Mouse (Mus musculus) olfactory bulb, adult 2 months (tissue): ENCODE data around the gene Zfp738.
"Not testable (repeated sequence)": the region's sequence is repeated elsewhere in the genome, so short reads cannot be mapped to it uniquely, and the experiment has no call there.

Experiments used
- CTCF ChIP-seq: fragments of 200-500 bp; IDR thresholded peaks from 2 replicates; pipeline ENCODE4 v1.5.1; 2012; ENCODE audit warnings: low read depth, mild to moderate bottlenecking, low read length, moderate library complexity; ENCODE audit not compliant: insufficient read depth
- POLR2A ChIP-seq: fragments of 200-500 bp; IDR thresholded peaks from 2 replicates; pipeline ENCODE4 v1.6.1; 2012; ENCODE audit warnings: mild to moderate bottlenecking, low read depth, low read length, moderate library complexity; ENCODE audit not compliant: insufficient read depth

- 0 out of 2 replicates have a peak, but pooled peaks have one; percentile 17 for TF ChIP-seq POLR2A
- TF ChIP-seq CTCF: not testable (repeated sequence)
These were observed 3.7 kb downstream of the Zfp738 start for GRCm38 (mm10) chr13:67682959-67683735.
